Mouse (Mus musculus): ENCODE data around the gene 2310011J03Rik.

DNA sequence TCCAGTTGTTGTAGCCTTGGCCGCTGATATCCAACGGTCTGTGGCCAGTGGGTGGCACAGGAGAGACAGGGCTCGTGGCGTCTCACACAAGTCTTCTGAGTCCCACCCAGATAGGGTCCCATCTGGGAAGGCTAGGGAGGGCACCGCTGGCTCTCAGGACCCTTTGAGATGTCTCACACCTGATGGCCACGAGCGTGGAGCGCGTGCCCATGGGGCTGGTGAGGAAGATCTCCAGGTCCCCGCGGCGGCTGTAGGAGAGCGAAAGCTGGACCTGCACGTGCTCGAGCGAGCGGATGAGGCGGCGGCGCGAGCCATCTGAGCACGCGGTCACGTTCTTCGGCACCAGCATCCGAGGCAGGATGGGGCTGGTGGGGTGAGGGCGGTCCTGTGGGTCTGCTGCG is 2.5 kb upstream of the 2310011J03Rik start:
- TF ChIP-seq CTCF (IDR thresholded peaks at IDR 0.05; ENCODE audit: low read depth, low read length) (peak; percentile 42), POLR2A (IDR thresholded peaks at IDR 0.05; ENCODE audit: extremely low read depth, insufficient read depth, low read length) (no peak)

Measured in liver, adult 2 months (tissue).